Mouse (Mus musculus) intestine, embryonic 15.5 days (tissue): ENCODE data around the gene Gm17428. TPM values are rescaled to one million over a fixed set of nuclear protein-coding genes. Genes with fewer than 3 reads are reported as not detected.

Experiments used
- microRNA counts: library from miRNA; unstranded; fragments of <30 nt; microRNA quantifications from one replicate; lab custom pipeline; 2016
- polyA plus RNA-seq: library from polyadenylated mRNA; unstranded; fragments of >200 nt; fragmentation: Nextera tagmentation; extraction: Ambion mirVana; gene quantifications from 2 replicates; pipeline ENCODE4 v1.2.1, GENCODE M21; 2015

The Gm17428 gene
- polyA plus RNA-seq, 1 experiment from 2014 or later: not detected

MicroRNAs encoded within 50 kb of the gene (microRNA counts, 519-probe panel; counts per million panel counts)
- microRNA mmu-miR-208a (lab: Ali Mortazavi, UCI) (97.1 counts per million, percentile 29 among the panel's probes with 10 or more counts), microRNA mmu-miR-208b (lab: Ali Mortazavi, UCI) (791 counts per million, percentile 30 among the panel's probes with 10 or more counts)

Other genes with a start within 250 kb of the Gm17428 start
- gene Slc7a8, start 195.0 kb upstream of the Gm17428 start, polyA plus RNA-seq: 30.9 and 33.0 TPM in 2 replicates
- not detected in 2 replicates for gene Rnf212b, start 162.8 kb upstream of the Gm17428 start, polyA plus RNA-seq
- gene Homez, start 106.0 kb upstream of the Gm17428 start, polyA plus RNA-seq: 6.2 and 6.9 TPM in 2 replicates
- 2.3 TPM in 2 replicates for gene Ppp1r3e, start 99.4 kb upstream of the Gm17428 start, polyA plus RNA-seq
- gene Bcl2l2, start 93.6 kb upstream of the Gm17428 start, polyA plus RNA-seq: 3.6 and 4.7 TPM in 2 replicates
- gene Gm20521, start 93.5 kb upstream of the Gm17428 start, polyA plus RNA-seq: 0.34 and 0.35 TPM in 2 replicates
- 108 and 119 TPM in 2 replicates for gene Pabpn1, start 84.4 kb upstream of the Gm17428 start, polyA plus RNA-seq
- gene Slc22a17, start 63.8 kb upstream of the Gm17428 start, polyA plus RNA-seq: 30.2 and 33.2 TPM in 2 replicates
- gene Efs, start 50.8 kb upstream of the Gm17428 start, polyA plus RNA-seq: 20.0 and 20.7 TPM in 2 replicates
- not detected in 2 replicates for gene Il25, start 44.2 kb upstream of the Gm17428 start, polyA plus RNA-seq
- 2.2 and 2.3 TPM in 2 replicates for gene Cmtm5, start 40.7 kb upstream of the Gm17428 start, polyA plus RNA-seq
- gene Myh6, start 10.0 kb upstream of the Gm17428 start, polyA plus RNA-seq: 0.27 and 0.44 TPM in 2 replicates
- gene Myh7, start 17.7 kb downstream of the Gm17428 start, polyA plus RNA-seq: 0.83 and 1.6 TPM in 2 replicates
- gene Ngdn, start 38.5 kb downstream of the Gm17428 start, polyA plus RNA-seq: 83.1 and 84.9 TPM in 2 replicates
- 3.8 and 4.4 TPM in 2 replicates for gene Zfhx2, start 115.4 kb downstream of the Gm17428 start, polyA plus RNA-seq
- gene Thtpa, start 117.9 kb downstream of the Gm17428 start, polyA plus RNA-seq: 19.0 and 19.4 TPM in 2 replicates
- 71.9 and 73.9 TPM in 2 replicates for gene Ap1g2, start 129.7 kb downstream of the Gm17428 start, polyA plus RNA-seq
- gene Jph4, start 140.0 kb downstream of the Gm17428 start, polyA plus RNA-seq: 1.6 and 1.7 TPM in 2 replicates
- 0.15 and 0.21 TPM in 2 replicates for gene Dhrs2, start 245.1 kb downstream of the Gm17428 start, polyA plus RNA-seq